Mouse (Mus musculus): ENCODE data around the gene Ly86.

The Ly86 gene

DNA sequence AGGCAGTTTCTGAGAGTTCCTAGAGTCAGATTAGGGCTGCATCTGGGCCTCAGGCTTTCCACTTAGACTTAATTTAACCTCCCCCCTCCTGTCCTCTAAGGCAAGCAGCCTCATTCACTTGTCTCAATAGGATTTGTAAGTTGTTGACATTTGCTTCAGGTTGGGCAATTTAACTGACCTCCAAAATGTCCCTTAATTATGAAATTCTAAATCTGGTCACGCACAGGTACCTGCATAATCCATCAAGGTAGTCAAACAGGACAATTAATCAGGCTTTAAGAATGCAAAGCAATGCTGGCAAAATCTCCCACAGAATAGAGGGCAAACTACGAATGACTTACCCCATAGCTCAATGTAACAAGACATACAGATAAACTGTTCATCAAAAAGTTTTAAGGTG lies 8.0 kb downstream of the Ly86 start:
- no peak for DNase-seq (ENCODE audit: extremely low spot score, low spot score)

DNA sequence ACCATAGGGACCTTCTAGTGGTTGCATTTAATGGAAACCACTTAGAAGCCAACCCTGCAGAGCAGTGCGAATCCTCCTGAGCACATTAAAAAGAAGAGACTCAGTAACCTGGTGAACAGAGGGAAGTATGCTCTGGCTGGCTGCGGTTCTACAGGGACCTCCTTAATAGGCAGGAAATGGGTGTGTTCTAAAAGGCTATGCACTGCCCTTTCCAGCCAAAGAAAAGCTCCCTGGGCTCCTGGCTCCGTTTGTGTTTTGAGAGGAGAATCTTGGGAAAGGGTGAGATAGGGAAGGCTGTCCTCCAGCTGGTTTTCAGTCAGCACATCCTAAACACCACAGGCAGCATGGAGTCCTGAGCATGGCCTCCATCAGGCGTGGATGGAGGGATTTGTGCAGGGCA lies 8.9 kb downstream of the Ly86 start:
- no peak for DNase-seq (ENCODE audit: extremely low spot score, low spot score)

DNA sequence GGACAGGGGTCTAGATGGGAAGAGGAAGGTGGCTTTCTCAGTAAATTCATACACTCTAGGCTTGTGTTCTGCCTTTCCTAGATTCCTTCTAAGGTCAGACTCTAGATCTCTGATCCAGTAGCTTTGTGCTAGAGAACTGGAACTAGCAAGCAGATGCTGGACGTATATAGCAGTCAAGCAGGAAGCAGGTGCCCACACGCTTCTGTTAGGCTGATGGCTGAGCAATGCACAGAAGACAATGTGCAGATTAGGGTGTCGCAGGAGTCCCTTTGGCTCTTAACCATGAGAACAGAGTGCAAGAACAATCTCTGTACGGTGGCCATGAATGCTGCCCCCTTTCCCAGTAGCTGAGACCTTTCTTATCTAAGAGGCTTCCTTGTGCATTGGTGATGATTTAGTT lies 9.4 kb downstream of the Ly86 start:
- no peak for DNase-seq (ENCODE audit: extremely low spot score, low spot score)

DNA sequence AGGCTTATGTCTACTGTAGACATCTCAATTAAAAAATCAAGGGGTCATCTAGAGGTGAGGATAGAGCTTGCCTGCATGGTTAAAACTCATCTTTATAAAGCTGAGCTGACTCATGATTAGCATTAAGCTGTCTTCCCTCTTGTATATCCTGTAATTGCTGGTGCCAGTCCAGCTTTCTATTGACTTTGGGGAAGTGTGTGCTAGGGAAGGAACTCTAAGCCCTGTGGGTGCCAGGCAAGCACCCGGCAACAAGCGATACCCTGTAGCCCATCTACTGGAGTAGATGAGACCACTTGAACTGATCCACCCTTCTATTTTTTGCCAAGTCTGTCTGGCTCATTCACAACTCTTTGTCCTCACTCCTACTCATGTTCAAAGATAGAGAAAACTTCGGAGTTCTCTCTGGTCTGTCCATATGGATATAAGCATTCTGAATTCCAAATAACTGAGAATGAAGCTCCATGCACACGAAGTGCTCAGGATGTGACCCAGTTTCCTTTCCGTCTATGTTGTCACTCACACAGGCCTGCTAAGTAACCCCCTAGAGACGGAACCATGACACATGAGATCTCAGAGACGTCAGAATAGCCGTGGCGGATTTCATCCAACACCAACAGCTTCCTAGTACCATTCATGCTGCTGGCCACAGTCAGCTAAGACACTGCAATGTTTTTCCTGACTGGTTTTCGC lies 10.8 kb downstream of the Ly86 start:
- DNase-seq (ENCODE audit: extremely low spot score, low spot score) = no peak

DNA sequence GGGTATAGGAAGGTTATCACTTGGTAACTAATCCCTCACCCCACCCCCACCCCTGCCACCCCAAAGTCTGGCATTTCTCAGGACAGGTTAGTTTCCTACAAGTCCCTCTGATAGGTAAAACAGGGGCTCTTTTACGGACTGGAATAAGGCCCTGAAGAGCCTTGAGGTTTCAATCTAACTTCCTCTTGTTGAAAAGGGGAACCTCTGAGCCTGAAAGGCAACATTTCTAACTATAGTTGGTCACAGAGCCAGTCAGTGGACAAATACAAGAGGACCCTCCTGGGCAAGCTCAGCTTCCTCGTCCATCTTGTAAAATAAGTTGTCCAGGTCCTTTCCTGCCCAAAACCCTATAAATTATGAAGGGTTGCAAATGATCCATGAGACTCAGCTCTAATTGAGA lies 11.5 kb downstream of the Ly86 start:
- no peak for DNase-seq (ENCODE audit: extremely low spot score, low spot score)

DNA sequence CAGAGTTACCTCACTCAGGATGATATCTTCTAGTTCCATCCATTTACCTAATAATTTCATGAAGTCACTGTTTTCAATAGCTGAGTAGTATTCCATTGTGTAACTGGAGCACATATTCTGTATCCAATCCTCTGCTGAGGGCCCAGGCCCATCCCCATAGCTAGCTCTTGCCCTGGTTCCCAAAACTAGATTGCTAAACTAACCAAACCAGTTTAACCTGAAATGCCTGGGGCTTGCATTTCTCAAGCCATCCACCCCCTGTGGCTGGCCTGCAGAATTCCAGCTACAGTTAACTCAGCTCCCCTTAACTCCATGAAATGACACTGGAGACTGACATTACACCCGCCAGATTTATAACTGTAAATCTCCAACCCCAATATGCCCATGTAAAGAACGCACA lies 13.1 kb downstream of the Ly86 start:
- DNase-seq (ENCODE audit: extremely low spot score, low spot score) = no peak

GRCm38 (mm10) chr13:37361249-37361648 lies 16.2 kb downstream of the Ly86 start:
- DNase-seq (ENCODE audit: extremely low spot score, low spot score) = no peak

DNA sequence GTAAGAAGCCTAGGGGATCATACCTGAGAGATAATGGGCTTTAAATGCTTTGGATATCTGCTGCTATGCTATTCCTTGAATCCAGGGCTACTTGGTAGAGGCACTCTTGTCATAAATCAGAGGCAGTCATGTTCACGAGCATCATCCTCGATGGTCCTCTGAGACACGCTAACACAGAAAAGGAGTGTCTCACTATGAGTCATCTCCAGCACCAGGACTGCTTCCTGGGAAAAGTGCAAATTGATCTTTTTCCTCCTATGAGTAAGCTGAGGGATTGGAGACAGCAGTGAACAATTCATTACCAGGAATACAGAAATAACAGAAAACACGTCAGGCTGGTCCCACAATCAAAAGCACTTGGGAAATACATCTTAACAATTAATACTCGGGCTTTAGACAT lies 19.3 kb downstream of the Ly86 start:
- DNase-seq (ENCODE audit: extremely low spot score, low spot score) = no peak

GRCm38 (mm10) chr13:37376411-37376810 lies 31.4 kb downstream of the Ly86 start:
- DNase-seq (ENCODE audit: extremely low spot score, low spot score) = no peak

- DNase-seq (ENCODE audit: extremely low spot score, low spot score) = no peak
Observed at GRCm38 (mm10) chr13:37388222-37389202, 43.5 kb downstream of the Ly86 start.

- DNase-seq (ENCODE audit: extremely low spot score, low spot score) = no peak
Observed at GRCm38 (mm10) chr13:37389296-37389695, 44.3 kb downstream of the Ly86 start.

GRCm38 (mm10) chr13:37398791-37399190 lies 53.8 kb downstream of the Ly86 start:
- no peak for DNase-seq (ENCODE audit: extremely low spot score, low spot score)

DNA sequence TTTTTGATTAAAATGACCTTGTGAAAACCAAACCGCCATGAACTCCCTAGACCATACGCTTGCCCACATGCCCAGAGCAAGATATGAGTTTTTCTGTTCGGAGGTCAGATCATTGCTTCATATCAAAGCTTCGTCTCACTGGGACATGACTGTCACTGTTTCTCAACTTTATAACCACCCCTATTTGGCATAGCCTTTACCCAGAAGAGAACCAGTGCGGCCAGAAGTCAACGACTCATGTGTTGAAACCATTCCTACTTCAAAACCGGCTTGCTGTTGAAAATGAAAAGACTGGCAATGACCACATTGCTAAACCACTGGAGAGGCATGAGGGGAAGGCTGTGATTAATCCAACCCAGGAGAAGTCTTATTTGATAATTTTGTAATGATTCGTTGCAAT lies 54.3 kb downstream of the Ly86 start:
- DNase-seq (ENCODE audit: extremely low spot score, low spot score) = no peak

DNA sequence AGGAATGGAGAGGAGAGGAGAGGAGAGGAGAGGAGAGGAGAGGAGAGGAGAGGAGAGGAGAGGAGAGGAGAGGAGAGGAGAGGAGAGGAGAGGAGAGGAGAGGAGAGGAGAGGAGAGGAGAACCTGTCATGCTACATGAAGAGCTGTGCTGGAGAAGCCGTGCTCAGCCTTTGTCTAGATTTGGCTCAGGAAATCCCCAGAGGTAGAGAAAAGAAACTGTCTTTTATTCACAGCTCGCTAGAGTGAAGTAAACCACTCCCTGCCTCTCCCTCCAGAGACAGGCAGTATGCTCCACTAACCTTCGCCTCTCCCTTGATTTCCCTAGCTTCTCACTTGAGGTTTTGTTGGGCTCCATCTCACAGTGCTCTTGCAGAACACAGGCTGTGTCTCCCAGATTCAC lies 57.4 kb downstream of the Ly86 start:
- DNase-seq (ENCODE audit: extremely low spot score, low spot score) = no peak

- no peak for DNase-seq (ENCODE audit: extremely low spot score, low spot score)
Observed at GRCm38 (mm10) chr13:37403708-37404107, 58.7 kb downstream of the Ly86 start.

- no peak for DNase-seq (ENCODE audit: extremely low spot score, low spot score)
Observed at GRCm38 (mm10) chr13:37415696-37416095, 70.7 kb downstream of the Ly86 start.

DNA sequence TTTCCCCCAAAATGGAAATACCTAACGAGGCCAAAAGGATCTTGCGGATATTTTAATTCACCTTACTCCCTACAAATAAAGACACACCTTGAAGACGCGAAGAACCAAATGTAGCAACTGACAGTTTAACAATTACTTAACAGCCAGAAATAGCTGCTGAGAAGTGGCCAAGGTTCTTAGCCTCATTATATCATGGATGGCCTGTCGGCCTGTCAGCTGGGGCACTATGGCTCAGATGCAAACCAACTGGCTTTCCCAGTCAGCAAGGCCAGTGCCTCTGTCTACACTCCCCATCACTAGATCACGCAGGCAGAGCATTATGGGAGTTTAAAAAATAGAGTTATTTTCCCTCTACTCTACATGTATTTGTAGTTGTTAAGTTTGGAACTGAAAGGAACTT lies 78.4 kb downstream of the Ly86 start:
- no peak for DNase-seq (ENCODE audit: extremely low spot score, low spot score)

DNA sequence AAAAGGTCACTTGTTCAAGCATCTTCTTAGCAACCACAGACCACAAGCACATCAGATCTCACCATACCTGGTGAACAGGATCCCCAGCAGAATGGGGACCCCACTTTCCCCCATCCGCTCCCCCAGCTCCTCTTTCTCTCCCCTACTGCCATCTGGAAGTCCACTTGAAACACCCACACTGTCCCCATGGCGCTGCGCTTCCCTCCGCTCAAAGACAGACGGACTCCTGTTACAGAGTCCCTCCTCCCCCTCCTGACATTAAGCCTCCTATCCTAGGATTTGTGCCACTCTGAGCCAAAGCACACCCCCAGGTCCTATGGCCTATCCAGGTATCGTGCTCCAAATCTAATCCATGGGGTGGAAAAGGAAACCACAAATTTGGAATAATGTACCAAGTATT lies 79.9 kb downstream of the Ly86 start:
- no peak for DNase-seq (ENCODE audit: extremely low spot score, low spot score)

DNA sequence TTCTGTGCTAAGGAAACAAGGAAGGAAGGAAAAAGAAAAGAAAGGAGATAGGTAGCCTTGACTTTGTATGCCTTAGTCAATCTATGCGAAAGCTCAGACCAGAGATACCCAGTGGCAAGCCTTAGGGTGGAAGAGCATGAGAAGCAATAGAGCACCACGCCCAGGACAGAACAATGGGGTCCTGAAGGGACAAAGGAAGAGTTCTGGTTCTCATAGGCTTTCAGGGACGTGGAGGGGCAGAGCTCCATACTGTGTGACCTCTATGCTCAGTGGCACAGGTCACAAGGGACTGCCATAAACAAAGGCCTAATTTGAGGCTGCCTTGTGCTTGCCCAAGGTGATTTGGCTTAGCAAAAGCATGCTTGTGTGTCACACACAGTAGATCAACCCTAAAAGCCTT lies 80.4 kb downstream of the Ly86 start:
- DNase-seq (ENCODE audit: extremely low spot score, low spot score) = no peak

- DNase-seq (ENCODE audit: extremely low spot score, low spot score) = no peak
Observed at GRCm38 (mm10) chr13:37426578-37427336, 81.7 kb downstream of the Ly86 start.

- no peak for DNase-seq (ENCODE audit: extremely low spot score, low spot score)
Observed at GRCm38 (mm10) chr13:37428496-37428895, 83.5 kb downstream of the Ly86 start.
